Mouse (Mus musculus) embryonic facial prominence, embryonic 11.5 days (tissue): Measurements from ENCODE around the gene Snx18. TPM values are rescaled to one million over a fixed set of nuclear protein-coding genes. Genes with fewer than 3 reads are reported as not detected.
A peak's percentile ranks its signal among the peaks of the same experiment; 100 is the strongest.

Experiments used
- ATAC-seq: fragments of 200-750 bp; cut with Nextera tagmentation; replicated peaks from 2 replicates; pipeline ENCODE4 v1.8.0; 2017; ENCODE audit warnings: low read depth; ENCODE audit not compliant: insufficient number of reproducible peaks, low FRiP score, low TSS enrichment
- DNase-seq: peaks from one replicate; pipeline ENCODE4 v3.0.0-alpha.2; 2015; ENCODE audit warnings: low spot score
- H3K27ac ChIP-seq: fragments of 300-500 bp; sonication (generic); replicated peaks from 2 replicates; pipeline ENCODE4 v1.5.1; 2014; ENCODE audit warnings: mild to moderate bottlenecking, low read depth, low read length, control low read depth
- H3K27me3 ChIP-seq: fragments of 300-500 bp; sonication (generic); 2 replicates; pipeline ENCODE4 v1.6.1; 2014; ENCODE audit warnings: mild to moderate bottlenecking, low read length, moderate library complexity, mixed read lengths; ENCODE audit not compliant: control insufficient read depth, insufficient read depth
- H3K36me3 ChIP-seq: fragments of 300-500 bp; sonication (generic); replicated peaks from 2 replicates; pipeline ENCODE4 v1.6.1; 2014; ENCODE audit warnings: low read depth, mild to moderate bottlenecking, low read length, moderate library complexity, mixed read lengths; ENCODE audit not compliant: control insufficient read depth, insufficient read depth
- H3K4me1 ChIP-seq: fragments of 300-500 bp; sonication (generic); 2 replicates; pipeline ENCODE4 v1.6.1; 2014; ENCODE audit warnings: low read length, mixed read lengths; ENCODE audit not compliant: control insufficient read depth, insufficient read depth
- H3K4me2 ChIP-seq: fragments of 300-500 bp; sonication (generic); 2 replicates; pipeline ENCODE4 v1.6.1; 2014; ENCODE audit warnings: low read depth, mild to moderate bottlenecking, control low read depth, low read length, moderate library complexity
- H3K4me3 ChIP-seq: fragments of 300-500 bp; sonication (generic); 2 replicates; pipeline ENCODE4 v1.5.1; 2014; ENCODE audit warnings: low read depth, low read length, control low read depth
- H3K9ac ChIP-seq: fragments of 300-500 bp; sonication (generic); replicated peaks from 2 replicates; pipeline ENCODE4 v1.6.1; 2014; ENCODE audit warnings: mild to moderate bottlenecking, control low read depth, low read length
- H3K9me3 ChIP-seq: fragments of 300-500 bp; sonication (generic); replicated peaks from 2 replicates; pipeline ENCODE4 v1.6.1; 2016; ENCODE audit warnings: mild to moderate bottlenecking, low read length, inconsistent platforms, mixed read lengths; ENCODE audit not compliant: control insufficient read depth
- WGBS: fragments of 180-500 bp; shearing (Covaris S2); extraction: QIAGEN DNeasy Blood & Tissue Kit; methylation state at CpG from one replicate; pipeline ENCODE4 v1.1.7; 2014; 5-methylcytosine and 5-hydroxymethylcytosine counted together
- polyA plus RNA-seq: library from polyadenylated mRNA; unstranded; fragments of >200 nt; fragmentation: Nextera tagmentation; extraction: Ambion mirVana; gene quantifications from 2 replicates; pipeline ENCODE4 v1.2.1, GENCODE M21; 2014

Snx18 gene
- polyA plus RNA-seq, 1 experiment from 2014 or later, result 34.7 TPM

DNA sequence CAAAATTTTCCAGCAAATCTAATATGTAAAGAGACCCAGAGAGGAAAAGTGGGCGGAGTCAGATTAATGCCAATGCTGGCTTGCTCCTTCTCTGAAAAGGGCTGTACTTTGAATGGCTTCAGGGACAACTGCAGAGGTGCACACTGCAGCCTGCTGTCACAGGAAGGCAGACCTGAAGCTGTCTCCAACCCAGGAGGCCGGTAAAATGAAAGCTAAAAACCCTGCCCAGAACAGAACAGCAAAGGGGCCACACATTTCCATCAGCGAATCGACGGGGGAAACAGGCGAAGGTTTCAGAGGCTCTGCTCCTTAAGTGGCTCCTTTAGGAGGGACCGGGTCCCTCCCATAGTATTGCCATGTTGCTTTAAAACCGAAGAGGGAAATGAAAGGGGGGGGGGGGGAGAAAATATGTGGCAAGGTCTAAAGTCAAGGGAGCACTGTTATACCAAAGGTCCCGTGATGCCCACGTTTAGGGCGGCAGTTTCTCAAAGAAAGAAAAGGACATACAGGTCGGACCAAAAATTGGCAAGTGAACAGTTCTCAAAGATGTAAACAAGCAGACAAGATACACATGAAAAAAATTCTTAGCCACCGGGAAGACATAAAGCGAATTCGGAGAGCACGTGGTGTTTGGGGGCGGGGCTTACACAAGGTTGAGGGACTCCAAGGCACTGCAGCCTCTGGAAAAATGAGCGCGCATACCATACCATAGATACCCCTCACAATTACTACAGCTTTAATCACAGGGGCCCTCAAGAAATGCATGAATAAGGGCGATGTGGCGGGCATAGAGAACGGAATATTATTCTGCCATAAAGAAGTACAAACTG, 18.4 kb downstream of the Snx18 start:
- Histone ChIP-seq H3K27me3 (no peaks in the 10 kb centered on the region), H3K9ac (no peak overlapping the region), H3K36me3 (no peaks in the 10 kb centered on the region), H3K9me3 (no peaks in the 10 kb centered on the region), H3K4me2 (no peak overlapping the region), H3K4me1 (no peaks in the 10 kb centered on the region; the same call in 1 of the 2 replicates), H3K4me3 (no peak overlapping the region), H3K27ac (no peak overlapping the region)
- DNase-seq (no peak), ATAC-seq (no peak)
- WGBS, result 90% methylated on average over 22 of the region's 22 CpGs

DNA sequence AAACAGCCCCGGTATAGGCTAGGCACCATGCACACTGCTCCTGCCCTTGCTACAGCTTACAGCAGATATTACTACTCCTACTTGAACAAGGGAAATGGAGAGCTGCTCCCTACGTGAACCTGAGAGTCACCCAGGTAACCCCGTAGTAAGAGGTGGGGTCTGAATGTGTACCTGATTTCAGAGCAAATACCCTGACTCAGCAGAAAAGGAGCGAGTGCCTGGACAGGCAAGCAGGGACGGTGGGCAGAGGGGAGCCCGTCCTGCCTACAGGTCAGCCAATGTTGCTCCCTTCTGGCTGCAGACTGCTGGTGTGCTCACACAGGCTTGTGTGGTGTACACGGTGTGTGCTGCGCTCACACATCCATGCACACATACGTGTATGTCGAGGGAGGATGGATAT, 20.7 kb downstream of the Snx18 start:
- no peak overlapping the region for H3K4me2 ChIP-seq
- H3K4me3 ChIP-seq, result no peak overlapping the region
- ATAC-seq, result no peak
- no peak overlapping the region for H3K27ac ChIP-seq
- WGBS, result 82% methylated on average over 10 of the region's 10 CpGs
- H3K27me3 ChIP-seq, result no peaks in the 10 kb centered on the region
- no peaks in the 10 kb centered on the region for H3K36me3 ChIP-seq
- no peak overlapping the region for H3K9ac ChIP-seq
- no peaks in the 10 kb centered on the region; the same call in 1 of the 2 replicates for H3K4me1 ChIP-seq
- no peaks in the 10 kb centered on the region for H3K9me3 ChIP-seq
- DNase-seq, result no peak

DNA sequence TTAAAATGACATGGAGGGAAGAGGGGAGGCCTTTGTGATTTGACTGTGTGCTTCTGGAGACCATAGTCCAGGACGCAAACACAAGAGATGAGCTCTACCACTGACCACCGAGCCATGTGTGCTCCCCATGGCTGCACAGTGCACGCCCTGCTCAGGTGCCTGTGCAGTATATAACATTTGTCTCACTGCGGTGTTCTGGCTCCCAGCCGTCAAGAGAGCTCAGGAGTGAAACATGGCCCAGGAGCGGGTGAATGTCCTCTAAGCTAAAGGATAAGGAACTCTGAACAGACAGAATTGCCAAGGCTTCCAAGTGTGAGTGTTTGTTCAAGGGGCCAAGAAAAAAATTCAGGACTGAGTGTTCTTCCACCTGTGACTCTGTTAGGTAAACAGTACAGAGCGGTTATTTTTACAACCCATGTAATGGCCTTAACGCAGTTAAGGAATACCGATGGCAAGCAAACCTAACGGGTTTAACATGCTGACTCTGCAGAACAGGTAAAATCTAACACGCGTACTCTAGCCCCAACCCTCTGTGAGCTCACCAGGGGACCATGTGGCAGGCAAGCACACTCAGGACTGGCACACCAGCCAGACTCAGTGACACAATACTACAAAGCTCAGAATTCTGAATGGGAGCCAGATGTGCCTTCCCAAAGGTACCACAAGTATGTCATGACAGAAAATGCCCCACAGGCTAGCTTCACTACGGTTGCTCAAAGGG, 21.4 kb downstream of the Snx18 start:
- Histone ChIP-seq H3K9ac (no peak overlapping the region), H3K4me2 (no peak overlapping the region), H3K4me3 (no peak overlapping the region), H3K36me3 (no peaks in the 10 kb centered on the region), H3K27me3 (no peaks in the 10 kb centered on the region), H3K4me1 (no peaks in the 10 kb centered on the region; the same call in 1 of the 2 replicates), H3K27ac (no peak overlapping the region), H3K9me3 (no peaks in the 10 kb centered on the region)
- WGBS, result 73% methylated on average over 13 of the region's 13 CpGs
- ATAC-seq, result no peak
- no peak for DNase-seq

DNA sequence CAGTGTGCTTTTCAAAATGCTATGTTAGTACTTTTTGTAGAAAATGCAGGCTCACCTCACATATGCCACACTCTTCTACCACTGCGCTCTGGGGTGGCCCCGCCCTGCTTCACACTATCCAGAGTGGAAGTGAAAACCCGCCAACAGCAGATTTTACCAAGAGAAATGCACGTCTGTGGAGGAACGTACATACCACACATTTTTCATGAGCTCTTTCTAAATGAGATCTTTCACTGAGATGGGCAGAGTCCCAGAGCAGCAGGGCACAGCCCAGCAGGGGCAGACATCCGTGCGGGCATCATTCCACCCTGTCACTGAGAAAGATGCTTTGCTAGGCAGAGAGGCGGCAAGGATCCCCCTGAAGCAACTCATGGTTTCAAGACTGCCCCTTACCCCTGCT, 22.4 kb downstream of the Snx18 start:
- WGBS, result 70% methylated on average over 8 of the region's 8 CpGs
- H3K9ac ChIP-seq, result no peak overlapping the region
- H3K9me3 ChIP-seq, result no peaks in the 10 kb centered on the region
- H3K36me3 ChIP-seq, result no peaks in the 10 kb centered on the region
- no peaks in the 10 kb centered on the region; the same call in 1 of the 2 replicates for H3K4me1 ChIP-seq
- 0 out of 2 replicates have a peak, but pooled peaks have one; percentile 40 for ATAC-seq
- H3K4me3 ChIP-seq, result no peak overlapping the region
- H3K27me3 ChIP-seq, result no peaks in the 10 kb centered on the region
- no peak overlapping the region for H3K27ac ChIP-seq
- H3K4me2 ChIP-seq, result no peak overlapping the region
- DNase-seq, result no peak

DNA sequence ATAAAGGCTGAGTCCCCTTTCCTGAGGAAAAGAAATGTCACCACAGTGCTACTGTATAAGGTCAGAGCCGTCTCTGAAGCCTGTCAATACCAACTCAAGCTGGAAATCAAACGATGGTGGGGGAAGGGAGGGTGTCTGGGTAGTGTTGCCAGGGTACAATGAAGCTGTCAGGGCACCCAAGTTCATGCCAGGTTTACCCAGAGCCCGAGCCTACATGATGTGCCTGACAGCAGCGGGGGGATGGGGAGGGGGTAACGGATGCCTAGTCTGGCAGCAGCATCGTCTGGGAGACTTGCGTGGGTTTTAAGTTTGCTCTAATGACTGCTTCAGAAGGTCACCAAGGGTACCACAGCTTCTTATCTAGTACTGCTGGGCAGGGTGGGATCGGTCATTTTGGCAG, 23.1 kb downstream of the Snx18 start:
- H3K4me2 ChIP-seq, result no peak overlapping the region
- ATAC-seq, result no peak
- H3K9ac ChIP-seq, result no peak overlapping the region
- no peak overlapping the region for H3K27ac ChIP-seq
- DNase-seq, result no peak
- no peaks in the 10 kb centered on the region for H3K9me3 ChIP-seq
- no peaks in the 10 kb centered on the region for H3K27me3 ChIP-seq
- no peaks in the 10 kb centered on the region for H3K36me3 ChIP-seq
- no peaks in the 10 kb centered on the region; the same call in 1 of the 2 replicates for H3K4me1 ChIP-seq
- no peak overlapping the region for H3K4me3 ChIP-seq
- 73% methylated on average over 8 of the region's 8 CpGs for WGBS

DNA sequence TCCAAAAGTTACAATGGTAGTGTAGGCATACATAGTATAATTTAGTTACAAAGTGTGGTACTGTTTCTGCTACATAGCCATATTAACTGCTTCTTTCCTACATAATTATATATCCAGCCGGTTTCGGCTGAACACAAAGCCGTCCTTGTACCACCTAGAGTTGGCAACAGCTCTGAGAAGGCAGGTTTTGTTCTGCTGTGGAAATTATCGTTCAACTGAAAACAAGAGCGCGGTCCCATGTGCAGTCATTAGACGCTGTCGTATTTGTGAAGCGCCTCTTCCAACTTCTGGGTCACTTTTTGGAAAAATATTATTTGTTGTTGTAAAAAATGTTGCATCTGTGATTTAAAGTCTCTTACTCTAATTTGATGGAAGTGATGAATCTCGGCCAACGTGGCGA, 24.0 kb downstream of the Snx18 start:
- ATAC-seq (no peak), DNase-seq (no peak)
- H3K4me1 ChIP-seq, result no peaks in the 10 kb centered on the region; the same call in 1 of the 2 replicates
- H3K9ac ChIP-seq, result no peak overlapping the region
- no peaks in the 10 kb centered on the region for H3K27me3 ChIP-seq
- H3K4me2 ChIP-seq, result no peak overlapping the region
- H3K4me3 ChIP-seq, result no peak overlapping the region
- no peak overlapping the region for H3K27ac ChIP-seq
- WGBS, result 87% methylated on average over 12 of the region's 12 CpGs
- no peaks in the 10 kb centered on the region for H3K9me3 ChIP-seq
- no peaks in the 10 kb centered on the region for H3K36me3 ChIP-seq

DNA sequence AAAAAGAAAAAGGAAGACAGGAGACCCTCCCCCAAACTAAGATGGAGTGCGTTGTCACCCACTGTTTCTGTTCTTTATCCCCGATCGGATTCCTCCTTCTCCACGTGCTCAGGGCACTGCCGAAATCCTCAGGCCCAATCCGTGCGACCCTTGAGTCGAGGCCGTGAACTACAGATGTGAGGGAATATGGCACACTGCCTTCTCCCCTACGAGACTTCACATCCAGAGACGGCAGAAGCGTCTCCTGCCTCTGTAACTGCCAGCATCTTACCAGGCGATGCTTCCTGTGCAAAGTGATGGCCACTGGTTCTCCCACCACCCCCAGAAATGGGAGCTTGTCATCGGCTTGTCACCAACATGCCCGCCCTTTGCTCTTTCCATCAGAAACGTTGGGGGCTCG, 24.7 kb downstream of the Snx18 start:
- no peak overlapping the region for H3K9ac ChIP-seq
- ATAC-seq (no peak), DNase-seq (no peak)
- no peak overlapping the region for H3K4me2 ChIP-seq
- H3K27ac ChIP-seq, result no peak overlapping the region
- no peak overlapping the region for H3K4me3 ChIP-seq
- no peaks in the 10 kb centered on the region; the same call in 1 of the 2 replicates for H3K4me1 ChIP-seq
- no peaks in the 10 kb centered on the region for H3K9me3 ChIP-seq
- H3K36me3 ChIP-seq, result no peaks in the 10 kb centered on the region
- 89% methylated on average over 17 of the region's 17 CpGs for WGBS
- no peaks in the 10 kb centered on the region for H3K27me3 ChIP-seq

DNA sequence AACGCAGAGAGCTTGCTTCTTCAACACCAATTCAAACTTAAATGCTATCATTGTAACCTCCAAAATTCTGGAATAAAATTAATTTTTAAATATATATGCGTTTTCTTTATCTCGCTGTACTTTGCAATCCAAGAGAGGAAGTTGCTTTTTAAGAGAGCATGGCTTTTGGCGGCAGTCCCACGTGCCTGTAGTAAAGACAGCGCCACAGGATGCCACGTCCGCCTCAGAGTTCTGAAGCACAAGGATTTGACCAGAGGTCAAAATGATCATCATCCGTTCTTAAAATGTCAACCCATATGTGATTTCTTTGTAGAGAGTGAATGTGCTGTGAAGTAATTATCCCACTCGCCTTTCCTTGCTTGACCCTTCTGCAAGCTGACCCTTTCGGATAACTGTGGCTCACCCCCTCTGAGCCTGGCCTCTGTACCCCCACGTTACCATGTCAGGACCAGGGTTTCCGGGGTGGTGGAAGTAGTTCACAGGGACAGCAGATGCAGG, 25.6 kb downstream of the Snx18 start:
- 81% methylated on average over 13 of the region's 13 CpGs for WGBS
- H3K4me1 ChIP-seq, result no peaks in the 10 kb centered on the region; the same call in 1 of the 2 replicates
- no peak overlapping the region for H3K27ac ChIP-seq
- ATAC-seq (no peak), DNase-seq (no peak)
- no peak overlapping the region for H3K4me2 ChIP-seq
- no peaks in the 10 kb centered on the region for H3K9me3 ChIP-seq
- H3K9ac ChIP-seq, result no peak overlapping the region
- H3K4me3 ChIP-seq, result no peak overlapping the region
- no peaks in the 10 kb centered on the region for H3K36me3 ChIP-seq
- H3K27me3 ChIP-seq, result no peaks in the 10 kb centered on the region
